In the genomic region with DNA sequence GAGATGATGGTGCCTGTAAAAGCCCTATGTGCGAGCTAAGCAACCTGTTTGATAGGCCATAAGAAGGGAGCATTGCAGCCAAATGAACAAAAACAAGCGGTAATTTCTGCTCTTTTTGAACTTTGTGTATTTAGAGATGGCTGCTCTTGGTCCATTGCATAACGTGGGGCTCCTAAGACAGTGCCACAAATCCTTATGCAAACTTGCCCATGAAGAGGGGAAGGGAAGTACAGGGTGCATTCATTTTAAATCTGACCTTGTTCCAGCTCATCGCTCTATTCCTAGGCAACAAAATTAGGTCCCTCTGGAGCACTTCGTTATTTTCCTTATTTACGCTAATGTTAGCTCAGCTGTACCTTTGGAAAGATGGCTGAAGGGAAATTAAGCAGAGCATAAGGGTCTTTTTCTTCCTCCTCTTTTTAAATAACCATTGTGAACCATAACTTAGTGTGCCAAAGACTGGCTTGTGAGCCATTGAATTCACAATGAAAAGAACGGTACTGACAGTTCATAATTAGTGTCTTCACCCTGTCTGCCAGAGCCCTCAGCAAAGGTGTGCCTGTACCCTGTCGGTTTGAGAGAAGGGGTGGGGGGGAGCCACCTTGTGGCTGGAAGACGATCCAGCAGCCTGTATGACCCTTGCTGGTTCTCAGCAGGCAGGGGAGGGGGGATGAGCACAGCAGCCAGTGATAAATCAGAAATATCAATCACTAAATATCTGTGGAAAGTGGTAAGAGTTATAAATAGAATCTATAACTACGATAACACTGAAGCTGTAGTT, we compare ENCODE assay signal across 10 mouse cellular contexts.
A peak's percentile ranks its signal among the peaks of the same experiment; 100 is the strongest.
DNase-seq lines count a peak whose midpoint lies in the region; ATAC-seq and TF ChIP-seq lines count a peak whose summit lies in the region.
"Had no signal": no experiment of that assay in that cellular context is flagged by ENCODE, and none has a peak within 500 bp of the region (broad histone marks: within the 10 kb centered on the region; RNA-seq: fewer than 3 reads in every experiment).

No protein-coding gene starts in this region.

- no peak for TF ChIP-seq POLR2A in brain, embryonic 14.5 days (IDR thresholded peaks at IDR 0.05; ENCODE audit: borderline replicate concordance, extremely low read depth, insufficient read depth, insufficient read length, poor library complexity, severe bottlenecking)

- H3K27ac ChIP-seq in kidney, embryonic 14.5 days (ENCODE audit: low read depth, low read length), result no peak overlapping the region
- no peak overlapping the region for H3K27ac ChIP-seq in ES-E14 (ENCODE audit: insufficient read depth, low read depth, low read length, poor library complexity, severe bottlenecking)
- H3K27ac ChIP-seq: embryonic facial prominence, embryonic 15.5 days; macrophage had no signal

- ATAC-seq in kidney, embryonic 14.5 days (ENCODE audit: low FRiP score, low TSS enrichment), result no peak

- 48% methylated on average over 10 of the region's 10 CpGs for WGBS in kidney, embryonic 14.5 days

- no peak overlapping the region for H3K9ac ChIP-seq in kidney, embryonic 14.5 days (ENCODE audit: low read depth, low read length)
- H3K9ac ChIP-seq in ES-E14 (ENCODE audit: insufficient read depth, low read depth, low read length, poor library complexity, severe bottlenecking), result no peak overlapping the region
- H3K9ac ChIP-seq: embryonic facial prominence, embryonic 15.5 days had no signal

- no peak overlapping the region for H3K4me2 ChIP-seq in kidney, embryonic 14.5 days (replicated peaks; ENCODE audit: low read depth, low read length)
- H3K4me2 ChIP-seq: embryonic facial prominence, embryonic 15.5 days had no signal

- TF ChIP-seq CTCF in brain, embryonic 14.5 days (IDR thresholded peaks at IDR 0.05; ENCODE audit: borderline replicate concordance, extremely low read depth, insufficient read depth, insufficient read length), result peak; percentile 77

- peaks cover 31% of the 10 kb centered on the region for H3K4me1 ChIP-seq in kidney, embryonic 14.5 days (ENCODE audit: control insufficient read depth, insufficient read depth, low read length)
- peaks cover 3 to 11% of the 10 kb centered on the region in 2 experiments for H3K4me1 ChIP-seq in ES-E14 (ENCODE audit: control insufficient read depth in 2 of 2, insufficient read depth in 2 of 2, low read length in 2 of 2, poor library complexity in 1 of 2)

- peak; percentile 24 for DNase-seq in kidney, adult 11 months
- DNase-seq in ES-E14 (ENCODE audit: low read depth, low spot score), result peak; percentile 60
- DNase-seq in brain, embryonic 14.5 days (ENCODE audit: low read depth), result peak; percentile 68
- DNase-seq in kidney, adult 9 months, result peak; percentile 41
- DNase-seq in neural tube, embryonic 10.5 days (ENCODE audit: extremely low spot score, low spot score), result peak; percentile 69
- DNase-seq in layer of hippocampus, postnatal 36 days, result no peak
- DNase-seq in gastrocnemius, postnatal 25 days, result no peak

- H3K36me3 ChIP-seq in kidney, embryonic 14.5 days (ENCODE audit: control insufficient read depth, insufficient read depth, low read length), result no peaks in the 10 kb centered on the region
- no peaks in the 10 kb centered on the region for H3K36me3 ChIP-seq in ES-E14 (ENCODE audit: control insufficient read depth, insufficient read depth, low read length, poor library complexity, severe bottlenecking)
- H3K36me3 ChIP-seq: embryonic facial prominence, embryonic 15.5 days had no signal

- no peaks in the 10 kb centered on the region for H3K27me3 ChIP-seq in kidney, embryonic 14.5 days (ENCODE audit: control insufficient read depth, insufficient read depth, low read length)

- no peak overlapping the region for H3K4me3 ChIP-seq in kidney, embryonic 14.5 days (ENCODE audit: low read length)
- no peak overlapping the region for H3K4me3 ChIP-seq in ES-E14 (ENCODE audit: insufficient read depth in 1 of 2, low read depth in 1 of 2, low read length in 2 of 2, poor library complexity in 1 of 2, severe bottlenecking in 1 of 2)
- H3K4me3 ChIP-seq: embryonic facial prominence, embryonic 15.5 days had no signal

- H3K9me3 ChIP-seq in kidney, embryonic 14.5 days (ENCODE audit: control insufficient read depth, low read length), result no peaks in the 10 kb centered on the region
- no peaks in the 10 kb centered on the region for H3K9me3 ChIP-seq in ES-E14 (ENCODE audit: control insufficient read depth, insufficient read depth, low read depth, low read length)
- H3K9me3 ChIP-seq: embryonic facial prominence, embryonic 15.5 days had no signal

- in situ Hi-C loops in ES-E14 (cut with MboI; ENCODE audit: low sequenced_read_pairs in 2 of 2, unreplicated experiment in 2 of 2), result no loop called here

TF ChIP-seq in ES-E14, 5 proteins besides CTCF, POLR2A, EP300 and RAD21:
- TF ChIP-seq ZC3H11A (IDR thresholded peaks at IDR 0.05; ENCODE audit: borderline replicate concordance, low read depth, low read length), result 0 out of 2 replicates have a peak, but pooled peaks have one; percentile 27
- TF ChIP-seq HCFC1 (IDR thresholded peaks at IDR 0.05; ENCODE audit: borderline replicate concordance, insufficient read depth, low read length), result no peak

Comparison
In these comparisons a context has a peak if more than half of its experiments do, and no peak if none do; other contexts are left out.
1. DNase-seq: peak in kidney, adult 11 months (single experiment), ES-E14 (single experiment), brain, embryonic 14.5 days (single experiment), kidney, adult 9 months (single experiment) and neural tube, embryonic 10.5 days (single experiment); none in layer of hippocampus, postnatal 36 days (0 of 2) and gastrocnemius, postnatal 25 days (single experiment).